Mouse (Mus musculus): ENCODE results near the gene Ppp2r5d.

The Ppp2r5d gene

GRCm38 (mm10) chr17:46647279-46647678 lies 57.6 kb downstream of the Ppp2r5d start:
- DNase-seq (ENCODE audit: extremely low spot score, low read depth, low spot score) = no peak

GRCm38 (mm10) chr17:46646322-46646662 lies 58.6 kb downstream of the Ppp2r5d start:
- DNase-seq (ENCODE audit: extremely low spot score, low read depth, low spot score) = no peak

- DNase-seq (ENCODE audit: extremely low spot score, low read depth, low spot score) = peak; percentile 96
These were observed 59.2 kb downstream of the Ppp2r5d start, which contains the start of the genes Klc4 and Mrpl2 for GRCm38 (mm10) chr17:46645561-46646321. TSS of gene Klc4 (minus strand) at chr17:46646022. TSS of gene Mrpl2 (plus strand) at chr17:46646229.

- no peak for DNase-seq (ENCODE audit: extremely low spot score, low read depth, low spot score)
These were observed 59.9 kb downstream of the Ppp2r5d start for GRCm38 (mm10) chr17:46644916-46645475.

- no peak for DNase-seq (ENCODE audit: extremely low spot score, low read depth, low spot score)
These were observed 60.6 kb downstream of the Ppp2r5d start for GRCm38 (mm10) chr17:46644152-46644805.

- DNase-seq (ENCODE audit: extremely low spot score, low read depth, low spot score) = no peak
These were observed 62.9 kb downstream of the Ppp2r5d start for GRCm38 (mm10) chr17:46642060-46642459.

GRCm38 (mm10) chr17:46639929-46640328 lies 65.0 kb downstream of the Ppp2r5d start:
- DNase-seq (ENCODE audit: extremely low spot score, low read depth, low spot score) = no peak

GRCm38 (mm10) chr17:46636831-46637523 lies 67.9 kb downstream of the Ppp2r5d start:
- DNase-seq (ENCODE audit: extremely low spot score, low read depth, low spot score) = no peak

All from hindlimb bud, embryonic 11.5 days (tissue).